Mouse (Mus musculus): ENCODE data around the gene Mex3d. TPM values are rescaled to one million over a fixed set of nuclear protein-coding genes. Genes with fewer than 3 reads are reported as not detected.

Gene Mex3d
- polyA plus RNA-seq, 1 experiment from 2014 or later = 7.9 TPM

DNA sequence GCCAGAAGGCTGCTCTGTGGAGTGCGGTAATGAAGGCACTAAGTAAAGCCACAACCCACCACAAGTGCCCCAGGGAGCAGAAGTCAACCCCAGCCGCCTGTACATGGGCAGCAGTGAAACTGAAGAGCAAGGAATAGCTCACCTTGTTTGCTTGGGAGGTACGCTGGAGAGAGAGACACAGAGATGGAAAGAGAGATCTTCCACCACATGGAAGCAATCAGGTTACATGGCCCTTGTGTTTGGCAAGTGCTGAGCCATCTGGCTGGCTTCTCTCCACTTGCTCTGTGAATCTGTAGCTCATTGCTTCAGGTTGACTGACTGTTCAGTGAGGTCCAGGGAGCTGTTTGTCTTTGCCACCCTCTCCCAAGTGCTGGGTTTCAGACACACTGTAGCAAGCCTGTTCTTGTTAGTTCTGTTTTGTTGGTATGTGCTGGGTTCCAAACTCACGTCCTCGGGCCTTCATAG lies 54.9 kb downstream of the Mex3d start:
- whole genome bisulfite sequencing = 73% methylated on average over 5 of the region's 5 CpGs
- H3K4me2 ChIP-seq = no peak overlapping the region
- no peaks in the 10 kb centered on the region for H3K36me3 ChIP-seq
- H3K27ac ChIP-seq = no peak overlapping the region
- ATAC-seq (ENCODE audit: borderline replicate concordance, extremely low read depth, low FRiP score, low TSS enrichment) = no peak
- H3K9ac ChIP-seq = no peak overlapping the region
- no peaks in the 10 kb centered on the region for H3K9me3 ChIP-seq
- peaks cover 30% of the 10 kb centered on the region for H3K4me1 ChIP-seq
- peaks cover 14% of the 10 kb centered on the region; the same call in 1 of the 2 replicates for H3K27me3 ChIP-seq
- no peak overlapping the region for H3K4me3 ChIP-seq

DNA sequence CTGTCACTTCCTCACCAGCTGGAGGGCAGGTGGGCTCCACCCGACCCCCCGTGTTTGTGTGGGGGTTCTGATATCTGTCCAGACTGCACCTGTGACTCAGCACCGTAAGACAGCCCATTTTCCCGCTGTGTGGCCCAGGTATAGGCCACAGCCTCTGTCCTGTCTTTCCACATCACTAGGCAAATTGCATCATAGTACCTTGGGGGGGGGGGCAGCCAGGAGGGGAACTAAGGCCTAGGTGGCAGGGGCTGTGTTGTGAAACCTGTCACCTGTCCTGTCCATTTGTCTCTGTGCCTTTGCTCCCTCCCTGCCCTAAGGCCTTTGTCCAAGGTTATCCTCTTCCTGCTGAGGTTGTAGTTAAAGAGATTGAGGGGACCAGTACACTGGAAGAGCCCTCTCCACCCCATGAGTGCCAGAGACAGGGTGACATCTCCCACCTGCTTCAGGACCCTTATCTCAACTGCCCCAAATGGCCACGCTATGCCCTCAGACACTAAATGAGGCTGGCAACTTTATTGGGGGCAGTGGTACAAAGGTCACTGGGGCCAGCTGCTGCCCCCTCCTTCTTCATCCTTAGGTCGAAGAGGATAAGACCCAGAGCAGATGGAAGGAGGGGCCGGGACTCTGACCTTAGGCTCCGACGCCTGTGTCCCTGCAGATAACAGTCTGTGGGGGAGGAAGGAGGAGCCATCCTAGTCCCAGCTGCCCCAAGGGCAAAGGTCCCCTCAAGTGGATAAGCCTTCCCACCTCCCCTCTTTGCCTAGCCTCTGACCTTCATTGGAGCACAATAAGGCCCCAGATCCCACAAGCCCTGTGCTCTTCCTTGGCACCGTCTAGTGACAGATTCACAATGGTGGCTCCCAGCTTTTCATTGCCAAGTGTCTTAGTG lies 55.6 kb downstream of the Mex3d start:
- peaks cover 30% of the 10 kb centered on the region for H3K4me1 ChIP-seq
- no peak for ATAC-seq (ENCODE audit: borderline replicate concordance, extremely low read depth, low FRiP score, low TSS enrichment)
- peak overlapping the region; percentile 43 for H3K27ac ChIP-seq
- WGBS = 45% methylated on average over 10 of the region's 10 CpGs
- peaks cover 14% of the 10 kb centered on the region; the same call in 1 of the 2 replicates for H3K27me3 ChIP-seq
- H3K9ac ChIP-seq = no peak overlapping the region
- peak overlapping the region; percentile 98 for H3K4me2 ChIP-seq
- no peaks in the 10 kb centered on the region for H3K9me3 ChIP-seq
- H3K36me3 ChIP-seq = no peaks in the 10 kb centered on the region
- H3K4me3 ChIP-seq = no peak overlapping the region

DNA sequence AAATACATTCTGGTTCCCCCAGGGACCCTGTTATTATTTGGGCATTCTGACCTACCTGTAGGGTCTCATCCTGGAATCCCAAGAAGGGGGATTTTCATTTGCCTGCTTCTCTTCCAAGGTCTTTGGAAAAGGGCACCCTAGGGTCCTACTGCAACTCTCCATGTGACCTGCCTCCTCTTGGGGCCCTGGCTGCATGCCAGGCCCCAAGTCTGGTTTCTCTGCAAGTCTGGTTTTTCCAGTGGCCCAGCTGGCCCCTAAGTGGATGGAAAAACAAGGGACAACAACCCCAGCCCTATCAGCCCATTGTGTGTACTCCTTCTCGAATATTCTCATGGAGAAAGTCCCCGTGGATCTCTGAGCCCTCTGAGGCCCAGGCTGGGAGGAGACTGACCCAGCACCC lies 56.6 kb downstream of the Mex3d start:
- ATAC-seq (ENCODE audit: borderline replicate concordance, extremely low read depth, low FRiP score, low TSS enrichment) = no peak
- Histone ChIP-seq H3K36me3 (no peaks in the 10 kb centered on the region), H3K9me3 (no peaks in the 10 kb centered on the region), H3K4me3 (peak overlapping the region; percentile 53), H3K27me3 (peaks cover 14% of the 10 kb centered on the region; the same call in 1 of the 2 replicates), H3K27ac (peak overlapping the region; percentile 43), H3K9ac (peak overlapping the region; percentile 49; the same call in 1 of the 2 replicates), H3K4me1 (peaks cover 30% of the 10 kb centered on the region), H3K4me2 (peak overlapping the region; percentile 98)
- WGBS = 46% methylated on average over 2 of the region's 2 CpGs

Small RNA genes lying within 50 kb of the gene (microRNA-seq; reads per million reads assigned to microRNA genes)
- not detected for gene Gm22721

Other genes with a start within 250 kb of the Mex3d start
- 521 and 541 TPM in 2 replicates for gene Atp5d, start 249.0 kb downstream of the Mex3d start, polyA plus RNA-seq (2015; fragmentation: Nextera tagmentation; extraction: Ambion mirVana)
- gene Cbarp, start 246.8 kb downstream of the Mex3d start, polyA plus RNA-seq (2015; fragmentation: Nextera tagmentation; extraction: Ambion mirVana) = 3.9 and 5.0 TPM in 2 replicates
- 17.5 and 18.6 TPM in 2 replicates for gene Midn, start 239.4 kb downstream of the Mex3d start, polyA plus RNA-seq (2015; fragmentation: Nextera tagmentation; extraction: Ambion mirVana)
- 94.6 and 95.1 TPM in 2 replicates for gene Cirbp, start 221.7 kb downstream of the Mex3d start, polyA plus RNA-seq (2015; fragmentation: Nextera tagmentation; extraction: Ambion mirVana)
- gene 1600002K03Rik, start 214.7 kb downstream of the Mex3d start, polyA plus RNA-seq (2015; fragmentation: Nextera tagmentation; extraction: Ambion mirVana) = 11.6 and 14.7 TPM in 2 replicates
- gene Efna2, start 208.2 kb downstream of the Mex3d start, polyA plus RNA-seq (2015; fragmentation: Nextera tagmentation; extraction: Ambion mirVana) = 16.0 and 17.3 TPM in 2 replicates
- 64.5 and 66.2 TPM in 2 replicates for gene Mum1, start 161.2 kb downstream of the Mex3d start, polyA plus RNA-seq (2015; fragmentation: Nextera tagmentation; extraction: Ambion mirVana)
- 321 and 329 TPM in 2 replicates for gene Ndufs7, start 138.5 kb downstream of the Mex3d start, polyA plus RNA-seq (2015; fragmentation: Nextera tagmentation; extraction: Ambion mirVana)
- 29.3 and 30.2 TPM in 2 replicates for gene Gamt, start 126.6 kb downstream of the Mex3d start, polyA plus RNA-seq (2015; fragmentation: Nextera tagmentation; extraction: Ambion mirVana)
- gene Dazap1, start 126.2 kb downstream of the Mex3d start, polyA plus RNA-seq (2015; fragmentation: Nextera tagmentation; extraction: Ambion mirVana) = 58.9 and 67.0 TPM in 2 replicates
- 907 and 974 TPM in 2 replicates for gene Rps15, start 95.2 kb downstream of the Mex3d start, polyA plus RNA-seq (2015; fragmentation: Nextera tagmentation; extraction: Ambion mirVana)
- gene Apc2, start 91.7 kb downstream of the Mex3d start, polyA plus RNA-seq (2015; fragmentation: Nextera tagmentation; extraction: Ambion mirVana) = 0.59 and 1.3 TPM in 2 replicates
- gene 2310011J03Rik, start 67.1 kb downstream of the Mex3d start, polyA plus RNA-seq (2015; fragmentation: Nextera tagmentation; extraction: Ambion mirVana) = 47.7 and 51.9 TPM in 2 replicates
- gene Pcsk4, start 58.2 kb downstream of the Mex3d start, polyA plus RNA-seq (2015; fragmentation: Nextera tagmentation; extraction: Ambion mirVana) = 3.4 and 4.0 TPM in 2 replicates
- 13.8 and 14.2 TPM in 2 replicates for gene Reep6, start 57.7 kb downstream of the Mex3d start, polyA plus RNA-seq (2015; fragmentation: Nextera tagmentation; extraction: Ambion mirVana)
- 2.5 and 3.4 TPM in 2 replicates for gene Adamtsl5, start 39.2 kb downstream of the Mex3d start, polyA plus RNA-seq (2015; fragmentation: Nextera tagmentation; extraction: Ambion mirVana)
- 0.74 and 1.0 TPM in 2 replicates for gene Plk5, start 31.2 kb downstream of the Mex3d start, polyA plus RNA-seq (2015; fragmentation: Nextera tagmentation; extraction: Ambion mirVana)
- 276 and 277 TPM in 2 replicates for gene Mbd3, start 11.9 kb upstream of the Mex3d start, polyA plus RNA-seq (2015; fragmentation: Nextera tagmentation; extraction: Ambion mirVana)
- gene Uqcr11, start 19.2 kb upstream of the Mex3d start, polyA plus RNA-seq (2015; fragmentation: Nextera tagmentation; extraction: Ambion mirVana) = 628 and 681 TPM in 2 replicates
- gene Tcf3, start 46.0 kb upstream of the Mex3d start, polyA plus RNA-seq (2015; fragmentation: Nextera tagmentation; extraction: Ambion mirVana) = 122 and 126 TPM in 2 replicates
- gene Onecut3, start 107.2 kb upstream of the Mex3d start, polyA plus RNA-seq (2015; fragmentation: Nextera tagmentation; extraction: Ambion mirVana) = not detected in 2 replicates
- 0.05 and 0.16 TPM in 2 replicates for gene Atp8b3, start 151.5 kb upstream of the Mex3d start, polyA plus RNA-seq (2015; fragmentation: Nextera tagmentation; extraction: Ambion mirVana)
- gene Rexo1, start 173.9 kb upstream of the Mex3d start, polyA plus RNA-seq (2015; fragmentation: Nextera tagmentation; extraction: Ambion mirVana) = 25.0 and 25.8 TPM in 2 replicates
- 10.1 and 10.2 TPM in 2 replicates for gene Klf16, start 189.7 kb upstream of the Mex3d start, polyA plus RNA-seq (2015; fragmentation: Nextera tagmentation; extraction: Ambion mirVana)
- gene Abhd17a, start 202.7 kb upstream of the Mex3d start, polyA plus RNA-seq (2015; fragmentation: Nextera tagmentation; extraction: Ambion mirVana) = 122 and 133 TPM in 2 replicates
- gene Scamp4, start 215.2 kb upstream of the Mex3d start, polyA plus RNA-seq (2015; fragmentation: Nextera tagmentation; extraction: Ambion mirVana) = 79.0 and 84.8 TPM in 2 replicates
- gene Adat3, start 215.2 kb upstream of the Mex3d start, polyA plus RNA-seq (2015; fragmentation: Nextera tagmentation; extraction: Ambion mirVana) = 9.1 TPM in 2 replicates
- 3.2 and 5.1 TPM in 2 replicates for gene Gm49322, start 218.4 kb upstream of the Mex3d start, polyA plus RNA-seq (2015; fragmentation: Nextera tagmentation; extraction: Ambion mirVana)
- 142 and 152 TPM in 2 replicates for gene Csnk1g2, start 235.2 kb upstream of the Mex3d start, polyA plus RNA-seq (2015; fragmentation: Nextera tagmentation; extraction: Ambion mirVana)

Data from lung, embryonic 15.5 days (tissue).